Mouse (Mus musculus): Measurements from ENCODE around the gene Ankle1. TPM values are rescaled to one million over a fixed set of nuclear protein-coding genes. Genes with fewer than 3 reads are reported as not detected.

The Ankle1 gene
- polyA plus RNA-seq (2017; shearing (Covaris generic)), result 0.52 TPM

GRCm38 (mm10) chr8:71405401-71406098 lies at the start of gene Ankle1:
Gene Ankle1 (plus strand): TSS chr8:71406010.

GRCm38 (mm10) chr8:71366771-71367528 lies 38.9 kb upstream of the Ankle1 start, which contains the start of gene Use1:
Gene Use1 (plus strand): TSS chr8:71366848.

GRCm38 (mm10) chr8:71371236-71371848 lies 34.5 kb upstream of the Ankle1 start, which contains the start of gene Ocel1:
Gene Ocel1 (plus strand): TSS chr8:71371298.

GRCm38 (mm10) chr8:71381421-71381970 lies 24.3 kb upstream of the Ankle1 start, which contains the start of gene Nr2f6:
Gene Nr2f6 (minus strand): TSS chr8:71381960.

GRCm38 (mm10) chr8:71395629-71396028 lies 10.2 kb upstream of the Ankle1 start, which contains the start of gene Ushbp1:
Gene Ushbp1 (minus strand): TSS chr8:71395802.

GRCm38 (mm10) chr8:71396639-71397305 lies 9.0 kb upstream of the Ankle1 start, which contains the start of gene Babam1:
Gene Babam1 (plus strand): TSS chr8:71396861.

Other genes starting within 250 kb of the Ankle1 start
- 70.3 TPM for gene Myo9b, start 133.3 kb upstream of the Ankle1 start, polyA plus RNA-seq (2017; shearing (Covaris generic))
- gene Haus8, start 133.1 kb upstream of the Ankle1 start, polyA plus RNA-seq (2017; shearing (Covaris generic)), result 16.4 TPM
- gene Use1, start 39.2 kb upstream of the Ankle1 start, polyA plus RNA-seq (2017; shearing (Covaris generic)), result 205 TPM
- gene Ocel1, start 34.7 kb upstream of the Ankle1 start, polyA plus RNA-seq (2017; shearing (Covaris generic)), result 20.8 TPM
- 7.0 TPM for gene Nr2f6, start 24.1 kb upstream of the Ankle1 start, polyA plus RNA-seq (2017; shearing (Covaris generic))
- 0.09 TPM for gene Ushbp1, start 10.2 kb upstream of the Ankle1 start, polyA plus RNA-seq (2017; shearing (Covaris generic))
- 70.4 TPM for gene Babam1, start 9.1 kb upstream of the Ankle1 start, polyA plus RNA-seq (2017; shearing (Covaris generic))
- 103 TPM for gene Abhd8, start 57.6 kb downstream of the Ankle1 start, polyA plus RNA-seq (2017; shearing (Covaris generic))
- gene Mrpl34, start 58.9 kb downstream of the Ankle1 start, polyA plus RNA-seq (2017; shearing (Covaris generic)), result 23.3 TPM
- 138 TPM for gene Dda1, start 63.2 kb downstream of the Ankle1 start, polyA plus RNA-seq (2017; shearing (Covaris generic))
- 15.7 TPM for gene Ano8, start 80.0 kb downstream of the Ankle1 start, polyA plus RNA-seq (2017; shearing (Covaris generic))
- gene Gtpbp3, start 82.1 kb downstream of the Ankle1 start, polyA plus RNA-seq (2017; shearing (Covaris generic)), result 4.0 TPM
- not detected for gene Plvap, start 105.7 kb downstream of the Ankle1 start, polyA plus RNA-seq (2017; shearing (Covaris generic))
- not detected for gene Ccdc194, start 119.7 kb downstream of the Ankle1 start, polyA plus RNA-seq (2017; shearing (Covaris generic))
- gene Bst2, start 131.4 kb downstream of the Ankle1 start, polyA plus RNA-seq (2017; shearing (Covaris generic)), result 73.2 TPM
- gene Mvb12a, start 136.9 kb downstream of the Ankle1 start, polyA plus RNA-seq (2017; shearing (Covaris generic)), result 58.6 TPM
- 5.7 TPM for gene Tmem221, start 152.9 kb downstream of the Ankle1 start, polyA plus RNA-seq (2017; shearing (Covaris generic))
- 0.50 TPM for gene Nxnl1, start 160.6 kb downstream of the Ankle1 start, polyA plus RNA-seq (2017; shearing (Covaris generic))
- gene Slc27a1, start 162.9 kb downstream of the Ankle1 start, polyA plus RNA-seq (2017; shearing (Covaris generic)), result 18.4 TPM
- gene Pgls, start 186.2 kb downstream of the Ankle1 start, polyA plus RNA-seq (2017; shearing (Covaris generic)), result 79.8 TPM
- 4.3 TPM for gene Fam129c, start 191.6 kb downstream of the Ankle1 start, polyA plus RNA-seq (2017; shearing (Covaris generic))
- gene Colgalt1, start 205.0 kb downstream of the Ankle1 start, polyA plus RNA-seq (2017; shearing (Covaris generic)), result 30.8 TPM